Mouse (Mus musculus) limb, embryonic 12.5 days (tissue): ENCODE measurements around the gene Cdcp2. TPM values are rescaled to one million over a fixed set of nuclear protein-coding genes. Genes with fewer than 3 reads are reported as not detected.
A peak's percentile ranks its signal among the peaks of the same experiment; 100 is the strongest.

ENCODE experiments used
- ATAC-seq: fragments of 200-750 bp; cut with Nextera tagmentation; 2 replicates; pipeline ENCODE4 v1.8.0; 2017; ENCODE audit warnings: low read depth, moderate TSS enrichment; ENCODE audit not compliant: insufficient number of reproducible peaks, insufficient read depth, low FRiP score, low TSS enrichment
- H3K27ac ChIP-seq: fragments of 300-500 bp; sonication (generic); 2 replicates; pipeline ENCODE4 v1.5.1; 2016; ENCODE audit warnings: mild to moderate bottlenecking, moderate library complexity
- H3K27me3 ChIP-seq: fragments of 300-500 bp; sonication (generic); 2 replicates; pipeline ENCODE4 v1.6.1; 2016; ENCODE audit warnings: mild to moderate bottlenecking, moderate library complexity
- H3K36me3 ChIP-seq: fragments of 300-500 bp; sonication (generic); 2 replicates; pipeline ENCODE4 v1.6.1; 2016; ENCODE audit warnings: mild to moderate bottlenecking, moderate library complexity
- H3K4me1 ChIP-seq: fragments of 300-500 bp; sonication (generic); replicated peaks from 2 replicates; pipeline ENCODE4 v1.6.1; 2016
- H3K4me2 ChIP-seq: fragments of 300-500 bp; sonication (generic); 2 replicates; pipeline ENCODE4 v1.6.1; 2016; ENCODE audit warnings: mild to moderate bottlenecking, moderate library complexity
- H3K4me3 ChIP-seq: fragments of 300-500 bp; sonication (generic); replicated peaks from 2 replicates; pipeline ENCODE4 v1.5.1; 2016; ENCODE audit warnings: mild to moderate bottlenecking
- H3K9ac ChIP-seq: fragments of 300-500 bp; sonication (generic); replicated peaks from 2 replicates; pipeline ENCODE4 v1.6.1; 2016; ENCODE audit warnings: mild to moderate bottlenecking, moderate library complexity
- H3K9me3 ChIP-seq: fragments of 300-500 bp; sonication (generic); 2 replicates; pipeline ENCODE4 v1.6.1; 2016; ENCODE audit warnings: mild to moderate bottlenecking, moderate library complexity
- WGBS: fragments of 180-500 bp; shearing (Covaris S2); methylation state at CpG from one replicate; pipeline ENCODE4 v1.1.7; 2016; 5-methylcytosine and 5-hydroxymethylcytosine counted together
- polyA plus RNA-seq: library from polyadenylated mRNA; unstranded; fragments of >200 nt; fragmentation: Nextera tagmentation; extraction: Ambion mirVana; gene quantifications from 2 replicates; pipeline ENCODE4 v1.2.1, GENCODE M21; 2016

The Cdcp2 gene
- polyA plus RNA-seq, result not detected in 2 replicates

GRCm38 (mm10) chr4:107096841-107097373 is at the start of gene Cdcp2:
Gene Cdcp2 (plus strand): TSS chr4:107096891.
- Histone ChIP-seq H3K27me3 (no peaks in the 10 kb centered on the region), H3K9me3 (no peaks in the 10 kb centered on the region), H3K27ac (peak within 1 kb of the TSS; percentile 12; the same call in 1 of the 2 replicates), H3K4me1 (peaks cover 46% of the 10 kb centered on the region), H3K36me3 (no peaks in the 10 kb centered on the region), H3K4me2 (no peak within 1 kb of the TSS), H3K4me3 (no peak within 1 kb of the TSS), H3K9ac (peak within 1 kb of the TSS; percentile 24; the same call in 1 of the 2 replicates)
- ATAC-seq, result no peak
- WGBS, result 48% methylated on average over 16 of the region's 16 CpGs

- no peak overlapping the region for H3K4me3 ChIP-seq
Measured at GRCm38 (mm10) chr4:107047806-107048205, 48.9 kb upstream of the Cdcp2 start.

GRCm38 (mm10) chr4:107048568-107049162 is 48.0 kb upstream of the Cdcp2 start:
- H3K4me3 ChIP-seq, result no peak overlapping the region
- H3K4me1 ChIP-seq, result no peaks in the 10 kb centered on the region
- no peak for ATAC-seq
- H3K9ac ChIP-seq, result no peak overlapping the region
- no peak overlapping the region for H3K4me2 ChIP-seq
- H3K9me3 ChIP-seq, result no peaks in the 10 kb centered on the region
- H3K36me3 ChIP-seq, result peaks cover 73% of the 10 kb centered on the region
- no peaks in the 10 kb centered on the region for H3K27me3 ChIP-seq
- 92% methylated on average over 11 of the region's 11 CpGs for WGBS
- H3K27ac ChIP-seq, result no peak overlapping the region

More at GRCm38 (mm10) chr4:107047806-107048205, 48.9 kb upstream of the Cdcp2 start:
- WGBS, result 87% methylated on average over 5 of the region's 5 CpGs
- Histone ChIP-seq H3K27me3 (no peaks in the 10 kb centered on the region), H3K27ac (0 out of 2 replicates have a peak overlapping the region, but pooled peaks have one; percentile 7), H3K9ac (no peak overlapping the region), H3K4me2 (no peak overlapping the region), H3K9me3 (no peaks in the 10 kb centered on the region), H3K4me1 (no peaks in the 10 kb centered on the region), H3K36me3 (peaks cover 80% of the 10 kb centered on the region)
- no peak for ATAC-seq

DNA sequence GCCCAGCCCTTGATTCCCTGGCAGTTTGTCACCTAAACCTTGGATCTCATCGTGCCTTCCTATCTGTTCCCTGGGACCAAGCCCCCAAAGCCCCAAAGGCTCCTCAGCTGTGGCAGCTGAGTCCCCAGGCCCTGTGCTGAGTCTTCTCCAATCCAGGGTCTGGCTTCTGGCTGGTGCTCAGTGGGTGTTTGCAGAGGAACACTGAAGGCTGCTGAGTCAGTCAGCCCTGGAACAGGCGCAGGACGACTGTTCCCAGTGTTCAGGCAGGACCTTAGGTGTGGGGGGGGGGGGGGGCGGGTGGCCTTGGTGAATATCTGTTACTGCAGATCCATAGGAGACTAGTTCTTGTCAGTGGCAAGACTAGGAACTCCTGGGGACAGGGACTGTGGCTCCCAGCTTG is 44.8 kb upstream of the Cdcp2 start:
- Histone ChIP-seq H3K4me3 (no peak overlapping the region), H3K4me1 (no peaks in the 10 kb centered on the region), H3K9me3 (no peaks in the 10 kb centered on the region), H3K9ac (no peak overlapping the region), H3K27ac (no peak overlapping the region), H3K27me3 (no peaks in the 10 kb centered on the region), H3K36me3 (peaks cover 61% of the 10 kb centered on the region), H3K4me2 (no peak overlapping the region)
- WGBS, result 46% methylated on average over 4 of the region's 4 CpGs
- ATAC-seq, result no peak

GRCm38 (mm10) chr4:107052962-107053553 is 43.6 kb upstream of the Cdcp2 start:
- no peak overlapping the region for H3K4me3 ChIP-seq
- no peak overlapping the region for H3K4me2 ChIP-seq
- no peaks in the 10 kb centered on the region for H3K9me3 ChIP-seq
- H3K4me1 ChIP-seq, result no peaks in the 10 kb centered on the region
- H3K36me3 ChIP-seq, result peaks cover 61% of the 10 kb centered on the region
- H3K27ac ChIP-seq, result peak overlapping the region; percentile 50; the same call in 1 of the 2 replicates
- ATAC-seq, result no peak
- 46% methylated on average over 5 of the region's 5 CpGs for WGBS
- no peaks in the 10 kb centered on the region for H3K27me3 ChIP-seq
- H3K9ac ChIP-seq, result no peak overlapping the region

DNA sequence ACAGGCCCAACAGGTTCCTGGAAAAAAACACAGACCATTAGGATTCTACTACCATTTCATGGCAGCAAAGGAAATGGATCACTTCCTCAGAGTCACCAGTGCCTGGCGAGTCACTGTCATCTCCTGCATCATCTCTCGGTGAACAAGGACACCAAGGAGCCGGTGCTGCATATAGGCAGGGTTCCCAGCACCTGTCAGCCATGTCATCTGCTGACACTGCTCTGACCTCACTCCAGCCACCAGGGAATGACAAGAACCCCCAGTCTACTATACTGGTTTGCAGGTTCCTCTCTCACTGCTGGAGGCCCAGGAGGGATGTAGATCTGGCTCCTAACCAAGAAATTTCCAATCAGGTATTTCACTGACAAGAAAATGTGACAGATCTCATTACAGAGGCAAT is 40.6 kb upstream of the Cdcp2 start:
- no peak overlapping the region; the same call in 1 of the 2 replicates for H3K27ac ChIP-seq
- no peak for ATAC-seq

DNA sequence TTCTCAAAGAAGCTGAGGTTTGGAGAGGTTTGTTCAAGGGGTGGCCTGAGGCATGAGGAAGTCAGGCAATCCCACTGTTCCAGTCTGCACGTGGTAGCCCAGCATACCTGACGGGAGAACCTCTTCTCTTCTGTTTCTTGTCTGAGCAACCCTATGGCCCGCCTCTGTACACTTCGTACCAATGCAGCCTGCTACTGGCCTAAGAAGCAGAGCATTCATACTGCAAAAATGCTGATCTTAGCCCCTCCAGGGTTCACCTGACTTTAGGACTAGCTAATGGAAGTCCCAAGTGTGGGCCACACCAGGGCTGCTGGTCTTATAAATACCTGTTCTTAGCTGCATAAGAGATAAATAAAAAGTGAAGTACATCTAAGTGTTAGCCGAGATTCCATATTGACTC is 38.3 kb upstream of the Cdcp2 start:
- H3K36me3 ChIP-seq, result peaks cover 83% of the 10 kb centered on the region
- H3K9ac ChIP-seq, result no peak overlapping the region
- no peak overlapping the region for H3K4me2 ChIP-seq
- H3K9me3 ChIP-seq, result no peaks in the 10 kb centered on the region
- no peak for ATAC-seq
- H3K4me3 ChIP-seq, result no peak overlapping the region
- H3K27me3 ChIP-seq, result no peaks in the 10 kb centered on the region
- no peaks in the 10 kb centered on the region for H3K4me1 ChIP-seq
- WGBS, result 89% methylated on average over 5 of the region's 5 CpGs
- H3K27ac ChIP-seq, result no peak overlapping the region

More for the DNA sequence above, 40.6 kb upstream of the Cdcp2 start:
- Histone ChIP-seq H3K4me1 (no peaks in the 10 kb centered on the region), H3K9ac (no peak overlapping the region), H3K4me3 (no peak overlapping the region), H3K9me3 (no peaks in the 10 kb centered on the region), H3K36me3 (peaks cover 66% of the 10 kb centered on the region), H3K27me3 (no peaks in the 10 kb centered on the region), H3K4me2 (no peak overlapping the region)
- WGBS, result 76% methylated on average over 3 of the region's 3 CpGs

DNA sequence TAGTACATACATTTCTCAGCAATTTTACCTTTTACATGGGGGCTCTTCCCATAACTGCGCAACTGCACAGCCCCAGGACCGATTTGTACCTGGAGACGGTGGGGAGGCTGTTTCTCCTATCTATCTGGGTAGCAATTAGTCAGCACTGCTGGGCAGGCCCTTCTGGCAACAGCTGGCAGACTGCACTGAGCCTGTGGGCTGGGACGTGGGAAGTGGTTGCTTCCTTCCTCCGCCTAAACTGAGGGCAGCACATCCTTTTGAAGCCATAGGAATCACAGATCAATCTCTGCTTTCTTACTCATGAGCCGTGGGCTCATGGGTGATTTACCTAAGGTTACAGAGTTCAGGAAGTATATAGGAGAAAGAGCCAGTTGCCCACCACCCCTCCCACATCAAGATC is 37.9 kb upstream of the Cdcp2 start:
- Histone ChIP-seq H3K36me3 (peaks cover 88% of the 10 kb centered on the region), H3K4me3 (no peak overlapping the region), H3K4me1 (no peaks in the 10 kb centered on the region), H3K27ac (no peak overlapping the region), H3K27me3 (no peaks in the 10 kb centered on the region), H3K9me3 (no peaks in the 10 kb centered on the region), H3K4me2 (no peak overlapping the region), H3K9ac (no peak overlapping the region)
- 79% methylated on average over 6 of the region's 6 CpGs for WGBS
- ATAC-seq, result no peak

- H3K27ac ChIP-seq, result no peak overlapping the region
- 85% methylated on average over 4 of the region's 4 CpGs for WGBS
- H3K27me3 ChIP-seq, result no peaks in the 10 kb centered on the region
- no peak overlapping the region for H3K4me2 ChIP-seq
- peaks cover 8% of the 10 kb centered on the region for H3K4me1 ChIP-seq
- H3K4me3 ChIP-seq, result no peak overlapping the region
- no peak overlapping the region for H3K9ac ChIP-seq
- ATAC-seq, result no peak
- H3K9me3 ChIP-seq, result no peaks in the 10 kb centered on the region
- H3K36me3 ChIP-seq, result peaks cover 78% of the 10 kb centered on the region
Measured at GRCm38 (mm10) chr4:107061560-107061959, 35.1 kb upstream of the Cdcp2 start.

GRCm38 (mm10) chr4:107063214-107063613 is 33.5 kb upstream of the Cdcp2 start:
- H3K4me1 ChIP-seq, result peaks cover 14% of the 10 kb centered on the region
- H3K9me3 ChIP-seq, result no peaks in the 10 kb centered on the region
- H3K4me3 ChIP-seq, result no peak overlapping the region
- no peaks in the 10 kb centered on the region for H3K27me3 ChIP-seq
- peaks cover 62% of the 10 kb centered on the region for H3K36me3 ChIP-seq
- H3K9ac ChIP-seq, result no peak overlapping the region
- ATAC-seq, result no peak
- no peak overlapping the region for H3K27ac ChIP-seq
- no peak overlapping the region for H3K4me2 ChIP-seq
- WGBS, result 88% methylated on average over 3 of the region's 3 CpGs

DNA sequence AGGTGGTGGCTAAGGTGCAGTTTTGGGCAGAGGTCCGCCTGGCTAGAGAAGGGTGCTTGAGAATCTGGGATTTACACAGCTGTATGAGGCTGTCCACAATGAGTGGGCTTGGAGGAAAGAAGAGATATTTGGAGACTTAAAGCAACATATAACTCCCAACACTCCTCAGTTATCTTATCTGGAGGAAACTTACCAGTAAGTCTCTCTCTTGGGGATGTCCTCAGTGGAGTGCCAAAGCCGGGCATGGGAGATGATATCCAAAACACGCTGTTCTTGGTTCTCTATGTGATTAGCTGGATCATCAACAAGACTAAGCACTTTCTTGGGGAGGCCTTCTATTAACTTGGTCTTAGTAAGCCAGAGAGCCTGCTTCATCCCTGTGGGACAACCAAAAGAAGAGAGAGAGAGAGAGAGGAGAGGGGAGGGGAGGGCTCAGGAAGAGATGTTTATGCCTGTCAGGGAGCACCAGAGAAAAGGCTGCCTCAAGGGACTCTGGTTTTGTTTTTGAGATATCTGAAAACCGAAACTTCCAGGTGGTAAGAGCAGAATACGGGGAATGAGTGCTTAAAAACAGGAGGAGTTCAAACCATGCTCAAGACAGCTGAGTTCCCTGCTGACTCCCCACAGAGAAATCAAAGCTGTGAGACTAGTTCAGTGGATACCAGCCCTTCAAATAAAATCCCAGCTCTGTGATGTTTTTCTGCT is 32.1 kb upstream of the Cdcp2 start:
- no peak overlapping the region for H3K9ac ChIP-seq
- no peaks in the 10 kb centered on the region for H3K27me3 ChIP-seq
- peaks cover 48% of the 10 kb centered on the region for H3K36me3 ChIP-seq
- no peaks in the 10 kb centered on the region for H3K9me3 ChIP-seq
- 85% methylated on average over 5 of the region's 5 CpGs for WGBS
- ATAC-seq, result no peak
- peaks cover 14% of the 10 kb centered on the region for H3K4me1 ChIP-seq
- no peak overlapping the region for H3K27ac ChIP-seq
- H3K4me3 ChIP-seq, result no peak overlapping the region
- H3K4me2 ChIP-seq, result no peak overlapping the region
